8 mouse cellular contexts compared by ENCODE assay signal in the genomic region with DNA sequence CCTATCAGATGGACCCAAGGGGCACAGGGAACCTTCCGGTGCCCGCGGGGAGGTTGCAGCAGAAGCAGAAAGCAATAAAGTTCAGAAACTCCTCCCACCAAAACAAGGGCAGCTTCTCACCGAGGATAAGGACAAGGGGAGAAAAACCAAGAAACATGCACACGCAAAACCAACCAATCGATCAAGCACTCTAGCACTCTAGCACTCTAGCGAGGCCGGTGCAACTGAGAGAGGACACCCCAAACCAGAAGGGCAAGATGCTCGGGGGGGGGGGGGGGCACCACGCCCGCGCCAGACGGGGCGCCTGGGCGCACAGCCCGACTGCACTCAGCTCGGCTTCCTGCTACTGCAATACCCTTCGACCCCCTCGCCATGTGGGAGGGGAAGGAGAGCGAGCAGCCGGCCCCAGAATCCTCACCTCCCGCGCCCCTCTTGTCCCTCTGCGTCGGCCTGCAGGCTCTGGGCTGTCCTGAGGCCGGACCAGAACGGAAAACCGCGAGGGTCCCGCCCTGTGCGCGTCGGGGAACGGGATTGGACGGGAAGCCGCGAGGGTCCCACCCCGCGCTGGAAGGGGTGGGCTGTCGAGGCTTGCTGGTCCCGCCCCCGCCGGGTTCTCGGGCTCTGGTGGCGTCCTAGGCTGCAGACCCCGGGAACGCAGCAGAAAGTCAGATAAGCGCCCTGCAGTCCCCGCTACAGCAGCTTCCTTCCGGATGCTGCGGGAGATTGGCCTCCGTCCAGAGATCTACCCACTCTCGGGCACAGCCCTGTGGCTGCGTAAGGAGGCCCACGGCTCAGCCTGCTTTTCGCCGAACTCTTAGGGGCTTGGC. TPM values are rescaled to one million over a fixed set of nuclear protein-coding genes. Genes with fewer than 3 reads are reported as not detected.
DNase-seq lines count a peak whose midpoint lies in the region; ATAC-seq and TF ChIP-seq lines count a peak whose summit lies in the region.

A gene (minus strand): TSS at position 639 of the 827 bp plus-strand sequence.

- peak within 1 kb of the TSS; percentile 76 for H3K4me2 ChIP-seq in lung, embryonic 16.5 days (ENCODE audit: low read depth, low read length)

- peak within 1 kb of the TSS; percentile 75 for H3K9ac ChIP-seq in MEL (ENCODE audit: control insufficient read depth, low read depth, low read length, poor library complexity, severe bottlenecking)
- peak within 1 kb of the TSS; percentile 80 for H3K9ac ChIP-seq in lung, embryonic 16.5 days (ENCODE audit: low read length)

- peaks cover 0 to 16% of the 10 kb centered on the region in 2 experiments; a peak in 2 of 4 replicates for H3K36me3 ChIP-seq in MEL (ENCODE audit: control insufficient read depth in 1 of 2, insufficient read depth in 2 of 2, low read length in 2 of 2)
- H3K36me3 ChIP-seq in lung, embryonic 16.5 days (ENCODE audit: control insufficient read depth, insufficient read depth, low read length) = peaks cover 2% of the 10 kb centered on the region; the same call in 1 of the 2 replicates

- TF ChIP-seq EP300 in MEL (IDR thresholded peaks at IDR 0.05; ENCODE audit: low read depth in 1 of 2, low read length in 2 of 2) = peak in 1 of 2 experiments; percentile 62; a peak in 1 of 4 replicates

- H3K27ac ChIP-seq in MEL (ENCODE audit: control insufficient read depth, low read depth, low read length) = peak within 1 kb of the TSS; percentile 70
- peak within 1 kb of the TSS; percentile 84 for H3K27ac ChIP-seq in cerebellum, adult 2 months (ENCODE audit: insufficient read depth, low read length)
- peak within 1 kb of the TSS; percentile 84 for H3K27ac ChIP-seq in lung, embryonic 16.5 days (ENCODE audit: low read length)

- DNase-seq in MEL (ENCODE audit: low read depth, low spot score) = peak; percentile 95
- DNase-seq in cerebellum, adult 2 months = peak; percentile 93 to 94
- DNase-seq in forelimb bud, embryonic 11.5 days (ENCODE audit: low read depth, low spot score) = peak; percentile 94
- peak; percentile 60 for DNase-seq in layer of hippocampus, adult 9-10 months (ENCODE audit: low spot score)
- DNase-seq in ovary, postnatal 10 days (ENCODE audit: low spot score) = peak; percentile 91
- peak; percentile 88 to 93 for DNase-seq in thymus, postnatal 10 days (ENCODE audit: low spot score in 2 of 2)

- peak; percentile 93 to 95 for ATAC-seq in hematopoietic stem cell, adult 5-6 weeks (replicated peaks in 1 of 2; ENCODE audit: insufficient read depth in 1 of 2, low FRiP score in 2 of 2, low TSS enrichment in 1 of 2, low read depth in 1 of 2, poor library complexity in 2 of 2, severe bottlenecking in 2 of 2)
- ATAC-seq in lung, embryonic 16.5 days (ENCODE audit: low read depth) = peak; percentile 100

- H3K4me3 ChIP-seq in MEL (ENCODE audit: control insufficient read depth in 1 of 2, insufficient read depth in 1 of 2, low read depth in 2 of 2, low read length in 2 of 2) = peak within 1 kb of the TSS; percentile 78 to 85
- H3K4me3 ChIP-seq in cerebellum, adult 2 months (replicated peaks; ENCODE audit: insufficient read depth, low read depth, low read length) = peak within 1 kb of the TSS; percentile 80
- H3K4me3 ChIP-seq in lung, embryonic 16.5 days (ENCODE audit: low read length) = peak within 1 kb of the TSS; percentile 63

- no peaks in the 10 kb centered on the region for H3K27me3 ChIP-seq in MEL (ENCODE audit: control insufficient read depth in 1 of 2, insufficient read depth in 2 of 2, low read length in 2 of 2)
- no peaks in the 10 kb centered on the region for H3K27me3 ChIP-seq in cerebellum, adult 2 months (ENCODE audit: control insufficient read depth, insufficient read depth, low read length)
- no peaks in the 10 kb centered on the region for H3K27me3 ChIP-seq in lung, embryonic 16.5 days (ENCODE audit: control insufficient read depth, insufficient read depth, low read depth, low read length)

- no peak for TF ChIP-seq CTCF in MEL (IDR thresholded peaks at IDR 0.05 in 2 of 3, conservative IDR thresholded peaks at IDR 0.05 in 1 of 3; ENCODE audit: control insufficient read depth in 1 of 3, insufficient read depth in 1 of 3, low read depth in 2 of 3, low read length in 3 of 3, poor library complexity in 1 of 3, severe bottlenecking in 1 of 3)
- no peak for TF ChIP-seq CTCF in cerebellum, adult 2 months (IDR thresholded peaks at IDR 0.05; ENCODE audit: borderline replicate concordance, insufficient read depth, low read depth, low read length)

- H3K79me2 ChIP-seq in MEL (ENCODE audit: control insufficient read depth, insufficient read depth, low read length, poor library complexity) = peaks cover 5% of the 10 kb centered on the region; the same call in 1 of the 2 replicates

- TF ChIP-seq RAD21 in MEL (IDR thresholded peaks at IDR 0.05; ENCODE audit: low read depth, low read length) = no peak

- peak; percentile 70 to 74 for TF ChIP-seq POLR2A in MEL (IDR thresholded peaks at IDR 0.05; ENCODE audit: control insufficient read depth in 1 of 2, insufficient read depth in 1 of 2, low read depth in 1 of 2, low read length in 2 of 2, poor library complexity in 1 of 2)
- TF ChIP-seq POLR2A in cerebellum, adult 2 months (IDR thresholded peaks at IDR 0.05; ENCODE audit: borderline replicate concordance, insufficient read depth, low read length) = peak; percentile 92

- no peaks in the 10 kb centered on the region for H3K9me3 ChIP-seq in MEL (replicated peaks; ENCODE audit: insufficient read depth, low read length)
- no peaks in the 10 kb centered on the region for H3K9me3 ChIP-seq in lung, embryonic 16.5 days (ENCODE audit: control insufficient read depth, low read length)

- WGBS in cerebellum, adult 2 months = under 1% methylated on average over 51 of the region's 57 CpGs
- WGBS in lung, embryonic 16.5 days = 0% methylated on average over 47 of the region's 57 CpGs

- H3K4me1 ChIP-seq in MEL (ENCODE audit: control insufficient read depth in 1 of 2, insufficient read depth in 2 of 2, low read length in 2 of 2) = peaks cover 3 to 8% of the 10 kb centered on the region in 2 experiments
- peaks cover 2% of the 10 kb centered on the region; the same call in 1 of the 2 replicates for H3K4me1 ChIP-seq in cerebellum, adult 2 months (ENCODE audit: control insufficient read depth, insufficient read depth, low read length)
- no peaks in the 10 kb centered on the region; the same call in 1 of the 2 replicates for H3K4me1 ChIP-seq in lung, embryonic 16.5 days (replicated peaks; ENCODE audit: control insufficient read depth, insufficient read depth, low read length)

TF ChIP-seq in MEL, 35 proteins besides CTCF, POLR2A, EP300 and RAD21 (continues in another document):
- TF ChIP-seq ZC3H11A (IDR thresholded peaks at IDR 0.05; ENCODE audit: low read depth, low read length) (no peak), MYB (IDR thresholded peaks at IDR 0.05; ENCODE audit: low read depth, low read length) (no peak), RCOR1 (IDR thresholded peaks at IDR 0.05; ENCODE audit: low read depth, low read length) (no peak), ELF1 (IDR thresholded peaks at IDR 0.05; ENCODE audit: low read depth, low read length) (peak; percentile 2; the same call in 1 of the 2 replicates), ETS1 (IDR thresholded peaks at IDR 0.05; ENCODE audit: low read depth, low read length) (peak; percentile 53; the same call in 1 of the 2 replicates), CHD2 (IDR thresholded peaks at IDR 0.05; ENCODE audit: low read length) (no peak), USF2 (IDR thresholded peaks at IDR 0.05; ENCODE audit: borderline replicate concordance in 1 of 2, insufficient read depth in 1 of 2, low read depth in 1 of 2, low read length in 2 of 2) (no peak), MEF2A (IDR thresholded peaks at IDR 0.05; ENCODE audit: extremely low read depth, insufficient replicate concordance, low read depth, low read length, poor library complexity, severe bottlenecking) (no peak), KAT2A (conservative IDR thresholded peaks at IDR 0.05; ENCODE audit: low read depth, low read length) (no peak), POLR2AphosphoS2 (IDR thresholded peaks at IDR 0.05; ENCODE audit: low read length) (peak; percentile 60; the same call in 1 of the 2 replicates), TBP (IDR thresholded peaks at IDR 0.05; ENCODE audit: low read depth, low read length) (0 out of 2 replicates have a peak, but pooled peaks have one; percentile 37), GATA1 (IDR thresholded peaks at IDR 0.05; ENCODE audit: low read depth, low read length) (peak; percentile 58; the same call in 1 of the 2 replicates), MAZ (IDR thresholded peaks at IDR 0.05; ENCODE audit: low read depth, low read length) (peak; percentile 69; the same call in 1 of the 2 replicates), ZKSCAN1 (IDR thresholded peaks at IDR 0.05; ENCODE audit: low read depth, low read length) (no peak), SMC3 (IDR thresholded peaks at IDR 0.05; ENCODE audit: low read depth, low read length) (no peak), MXI1 (IDR thresholded peaks at IDR 0.05; ENCODE audit: low read depth, low read length) (peak; percentile 71; the same call in 1 of the 2 replicates), USF1 (IDR thresholded peaks at IDR 0.05; ENCODE audit: low read depth, low read length) (no peak), NELFE (IDR thresholded peaks at IDR 0.05; ENCODE audit: low read depth, low read length) (peak; percentile 60), TAL1 (IDR thresholded peaks at IDR 0.05; ENCODE audit: low read length) (no peak), CHD1 (IDR thresholded peaks at IDR 0.05; ENCODE audit: low read depth, low read length) (no peak), E2F4 (IDR thresholded peaks at IDR 0.05; ENCODE audit: borderline replicate concordance, low read depth, low read length) (no peak), TCF12 (IDR thresholded peaks at IDR 0.05; ENCODE audit: low read depth, low read length) (0 out of 2 replicates have a peak, but pooled peaks have one; percentile 18), MAX (IDR thresholded peaks at IDR 0.05; ENCODE audit: low read length) (0 out of 2 replicates have a peak, but pooled peaks have one; percentile 14), NRF1 (IDR thresholded peaks at IDR 0.05; ENCODE audit: insufficient read depth, low read depth, low read length, poor library complexity, severe bottlenecking) (no peak; the same call in 1 of the 2 replicates), BHLHE40 (IDR thresholded peaks at IDR 0.05; ENCODE audit: borderline replicate concordance, low read depth, low read length) (no peak), HCFC1 (IDR thresholded peaks at IDR 0.05; ENCODE audit: low read depth, low read length) (peak; percentile 44; the same call in 1 of the 2 replicates)

RNA-seq across cellular contexts. Expression of the gene that starts here (rescaled TPM):
- total RNA-seq in MEL (2012; rRNA removed) = 9.4 and 10.1 TPM in 2 replicates
- polyA plus RNA-seq in MEL (2012; ENCODE audit: insufficient read depth in 1 of 2, insufficient read length in 2 of 2, low read depth in 1 of 2, low replicate concordance in 2 of 2, missing spikeins in 1 of 2) = 100 to 1,000 TPM in 1 of 2 experiments, 1 to 10 TPM in 1; 9.8 to 148 TPM
- 24.0 and 24.8 TPM in 2 replicates for polyA plus RNA-seq in cerebellum, adult 2 months (2012; rRNA removed)
- 80.4 and 87.1 TPM in 2 replicates for total RNA-seq in hematopoietic stem cell, adult 5-6 weeks (2017)
- 33.6 and 35.6 TPM in 2 replicates for polyA plus RNA-seq in lung, embryonic 16.5 days (2015; fragmentation: Nextera tagmentation; extraction: Ambion mirVana)

Comparison
In these comparisons a context has a peak if more than half of its experiments do, and no peak if none do; other contexts are left out.
1. Peak in every context shown above with its lines: DNase-seq, ATAC-seq, H3K4me3 ChIP-seq and H3K27ac ChIP-seq.